Mouse (Mus musculus): ENCODE measurements at regions not wholly inside any gene's neighbourhood (a gene's known extent, or its start where the extent isn't known, plus 50 kb on each side); places are given as distances from the start of the nearest gene placed in this dataset.

DNA sequence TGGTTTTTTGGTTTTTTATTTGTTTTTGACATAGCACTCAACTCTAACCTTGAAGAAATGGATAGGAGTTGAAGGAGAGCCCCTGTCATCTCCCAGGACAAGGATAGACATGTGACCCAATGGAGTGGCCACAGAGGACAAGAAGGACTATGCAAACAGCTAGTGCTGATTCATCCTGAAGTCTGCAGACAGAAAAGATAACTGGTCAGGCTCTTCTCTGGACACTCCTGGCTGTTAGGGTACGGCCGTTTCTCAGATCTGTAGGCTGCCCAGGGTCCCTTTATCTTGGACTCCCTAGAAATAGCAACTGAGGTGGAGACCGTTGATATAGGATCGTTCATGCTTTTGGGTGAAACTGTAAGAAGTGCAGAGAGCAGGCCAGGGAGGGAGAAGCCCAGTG lies 55.1 kb upstream of the Galnt15 start:
- TF ChIP-seq CTCF (IDR thresholded peaks at IDR 0.05; ENCODE audit: low read depth, low read length): no peak
- no peak for TF ChIP-seq GATA1 (IDR thresholded peaks at IDR 0.05; ENCODE audit: borderline replicate concordance, low read length)
- no peak for TF ChIP-seq POLR2AphosphoS5 (IDR thresholded peaks at IDR 0.05; ENCODE audit: insufficient replicate concordance, low read depth, low read length)
- TF ChIP-seq GATA2 (IDR thresholded peaks at IDR 0.05; ENCODE audit: borderline replicate concordance, low read depth, low read length): no peak
- no peak for TF ChIP-seq TAL1 (conservative IDR thresholded peaks at IDR 0.05; ENCODE audit: low read depth, low read length)
